Mouse (Mus musculus): Measurements from ENCODE around the gene Yeats2. TPM values are rescaled to one million over a fixed set of nuclear protein-coding genes. Genes with fewer than 3 reads are reported as not detected.

Gene Yeats2
- polyA plus RNA-seq, 1 experiment from 2014 or later: 16.5 TPM

GRCm38 (mm10) chr16:20247103-20247502 is 106.2 kb downstream of the Yeats2 start:
- no peak overlapping the region for H3K4me2 ChIP-seq (ENCODE audit: low read length)
- no peaks in the 10 kb centered on the region for H3K27me3 ChIP-seq (replicated peaks; ENCODE audit: control insufficient read depth, insufficient read depth, low read length)
- no peak for ATAC-seq

GRCm38 (mm10) chr16:20248442-20249174 is 107.7 kb downstream of the Yeats2 start:
- Histone ChIP-seq H3K9ac (ENCODE audit: low read depth, low read length) (no peak overlapping the region), H3K9me3 (ENCODE audit: control insufficient read depth, low read length) (no peaks in the 10 kb centered on the region), H3K4me1 (ENCODE audit: control insufficient read depth, insufficient read depth, low read depth, low read length) (no peaks in the 10 kb centered on the region), H3K36me3 (ENCODE audit: control insufficient read depth, insufficient read depth, low read length) (no peaks in the 10 kb centered on the region), H3K4me2 (ENCODE audit: low read length) (no peak overlapping the region), H3K27ac (ENCODE audit: low read depth, low read length) (no peak overlapping the region), H3K4me3 (ENCODE audit: low read length) (no peak overlapping the region), H3K27me3 (replicated peaks; ENCODE audit: control insufficient read depth, insufficient read depth, low read length) (no peaks in the 10 kb centered on the region)
- no peak for ATAC-seq
- 87% methylated on average over 9 of the region's 9 CpGs for WGBS

More at GRCm38 (mm10) chr16:20247103-20247502, 106.2 kb downstream of the Yeats2 start:
- Histone ChIP-seq H3K9me3 (ENCODE audit: control insufficient read depth, low read length) (no peaks in the 10 kb centered on the region), H3K4me3 (ENCODE audit: low read length) (no peak overlapping the region), H3K4me1 (ENCODE audit: control insufficient read depth, insufficient read depth, low read depth, low read length) (no peaks in the 10 kb centered on the region), H3K36me3 (ENCODE audit: control insufficient read depth, insufficient read depth, low read length) (no peaks in the 10 kb centered on the region), H3K27ac (ENCODE audit: low read depth, low read length) (no peak overlapping the region), H3K9ac (ENCODE audit: low read depth, low read length) (no peak overlapping the region)

GRCm38 (mm10) chr16:20257926-20258325 is 117.1 kb downstream of the Yeats2 start:
- no peak for ATAC-seq

GRCm38 (mm10) chr16:20265089-20265488 is 124.2 kb downstream of the Yeats2 start:
- Histone ChIP-seq H3K36me3 (ENCODE audit: control insufficient read depth, insufficient read depth, low read length) (no peaks in the 10 kb centered on the region), H3K4me1 (ENCODE audit: control insufficient read depth, insufficient read depth, low read depth, low read length) (no peaks in the 10 kb centered on the region), H3K4me2 (ENCODE audit: low read length) (no peak overlapping the region), H3K27ac (ENCODE audit: low read depth, low read length) (no peak overlapping the region), H3K9ac (ENCODE audit: low read depth, low read length) (no peak overlapping the region), H3K9me3 (ENCODE audit: control insufficient read depth, low read length) (no peaks in the 10 kb centered on the region), H3K27me3 (replicated peaks; ENCODE audit: control insufficient read depth, insufficient read depth, low read length) (no peaks in the 10 kb centered on the region), H3K4me3 (ENCODE audit: low read length) (no peak overlapping the region)
- WGBS: 82% methylated on average over 7 of the region's 7 CpGs
- ATAC-seq: no peak

More at GRCm38 (mm10) chr16:20257926-20258325, 117.1 kb downstream of the Yeats2 start:
- Histone ChIP-seq H3K36me3 (ENCODE audit: control insufficient read depth, insufficient read depth, low read length) (no peaks in the 10 kb centered on the region), H3K4me2 (ENCODE audit: low read length) (no peak overlapping the region), H3K27me3 (replicated peaks; ENCODE audit: control insufficient read depth, insufficient read depth, low read length) (no peaks in the 10 kb centered on the region), H3K4me3 (ENCODE audit: low read length) (no peak overlapping the region), H3K9me3 (ENCODE audit: control insufficient read depth, low read length) (no peaks in the 10 kb centered on the region), H3K27ac (ENCODE audit: low read depth, low read length) (no peak overlapping the region), H3K9ac (ENCODE audit: low read depth, low read length) (no peak overlapping the region), H3K4me1 (ENCODE audit: control insufficient read depth, insufficient read depth, low read depth, low read length) (no peaks in the 10 kb centered on the region)
- WGBS: 78% methylated on average over 5 of the region's 5 CpGs

GRCm38 (mm10) chr16:20271339-20271738 is 130.5 kb downstream of the Yeats2 start:
- Histone ChIP-seq H3K4me2 (ENCODE audit: low read length) (no peak overlapping the region), H3K4me1 (ENCODE audit: control insufficient read depth, insufficient read depth, low read depth, low read length) (no peaks in the 10 kb centered on the region), H3K9me3 (ENCODE audit: control insufficient read depth, low read length) (no peaks in the 10 kb centered on the region), H3K27me3 (replicated peaks; ENCODE audit: control insufficient read depth, insufficient read depth, low read length) (no peaks in the 10 kb centered on the region), H3K4me3 (ENCODE audit: low read length) (no peak overlapping the region), H3K27ac (ENCODE audit: low read depth, low read length) (no peak overlapping the region), H3K9ac (ENCODE audit: low read depth, low read length) (no peak overlapping the region), H3K36me3 (ENCODE audit: control insufficient read depth, insufficient read depth, low read length) (no peaks in the 10 kb centered on the region)
- 80% methylated on average over 4 of the region's 4 CpGs for WGBS
- no peak for ATAC-seq

GRCm38 (mm10) chr16:20272994-20273393 is 132.1 kb downstream of the Yeats2 start:
- ATAC-seq: no peak
- Histone ChIP-seq H3K9ac (ENCODE audit: low read depth, low read length) (no peak overlapping the region), H3K27ac (ENCODE audit: low read depth, low read length) (no peak overlapping the region), H3K9me3 (ENCODE audit: control insufficient read depth, low read length) (no peaks in the 10 kb centered on the region), H3K36me3 (ENCODE audit: control insufficient read depth, insufficient read depth, low read length) (peaks cover 2% of the 10 kb centered on the region; the same call in 1 of the 2 replicates), H3K4me2 (ENCODE audit: low read length) (no peak overlapping the region), H3K27me3 (replicated peaks; ENCODE audit: control insufficient read depth, insufficient read depth, low read length) (no peaks in the 10 kb centered on the region), H3K4me1 (ENCODE audit: control insufficient read depth, insufficient read depth, low read depth, low read length) (no peaks in the 10 kb centered on the region), H3K4me3 (ENCODE audit: low read length) (no peak overlapping the region)
- 44% methylated on average over 3 of the region's 3 CpGs for WGBS

GRCm38 (mm10) chr16:20279395-20279794 is 138.5 kb downstream of the Yeats2 start:
- no peaks in the 10 kb centered on the region for H3K27me3 ChIP-seq (replicated peaks; ENCODE audit: control insufficient read depth, insufficient read depth, low read length)
- no peaks in the 10 kb centered on the region for H3K9me3 ChIP-seq (ENCODE audit: control insufficient read depth, low read length)
- no peaks in the 10 kb centered on the region for H3K4me1 ChIP-seq (ENCODE audit: control insufficient read depth, insufficient read depth, low read depth, low read length)
- no peak for ATAC-seq
- H3K9ac ChIP-seq (ENCODE audit: low read depth, low read length): no peak overlapping the region
- H3K4me3 ChIP-seq (ENCODE audit: low read length): no peak overlapping the region
- no peak overlapping the region for H3K27ac ChIP-seq (ENCODE audit: low read depth, low read length)
- H3K4me2 ChIP-seq (ENCODE audit: low read length): no peak overlapping the region
- 93% methylated on average over 5 of the region's 5 CpGs for WGBS
- peaks cover 30% of the 10 kb centered on the region for H3K36me3 ChIP-seq (ENCODE audit: control insufficient read depth, insufficient read depth, low read length)

GRCm38 (mm10) chr16:20280238-20280637 is 139.4 kb downstream of the Yeats2 start:
- H3K4me1 ChIP-seq (ENCODE audit: control insufficient read depth, insufficient read depth, low read depth, low read length): no peaks in the 10 kb centered on the region
- no peak overlapping the region for H3K27ac ChIP-seq (ENCODE audit: low read depth, low read length)
- no peak overlapping the region for H3K4me2 ChIP-seq (ENCODE audit: low read length)
- H3K36me3 ChIP-seq (ENCODE audit: control insufficient read depth, insufficient read depth, low read length): peaks cover 33% of the 10 kb centered on the region
- ATAC-seq: no peak
- no peaks in the 10 kb centered on the region for H3K27me3 ChIP-seq (replicated peaks; ENCODE audit: control insufficient read depth, insufficient read depth, low read length)
- H3K9me3 ChIP-seq (ENCODE audit: control insufficient read depth, low read length): no peaks in the 10 kb centered on the region
- H3K4me3 ChIP-seq (ENCODE audit: low read length): no peak overlapping the region
- 87% methylated on average over 4 of the region's 4 CpGs for WGBS
- no peak overlapping the region for H3K9ac ChIP-seq (ENCODE audit: low read depth, low read length)

Measured in hindbrain, embryonic 16.5 days (tissue).